Mouse (Mus musculus) spleen, adult 18-20 months (tissue): ENCODE results near the gene St3gal2.
A peak's percentile ranks its signal among the peaks of the same experiment; 100 is the strongest.
"Not testable (repeated sequence)": the region's sequence is repeated elsewhere in the genome, so short reads cannot be mapped to it uniquely, and the experiment has no call there.

Experiments used
- DNase-seq, 2 experiments: peaks; one replicate each; pipeline ENCODE4 v3.0.0; 2022; ENCODE audit warnings: mixed read lengths in 2 of 2

St3gal2 gene

GRCm38 (mm10) chr8:110911576-110912570 lies 7.8 kb upstream of the St3gal2 start:
- DNase-seq: no peak

GRCm38 (mm10) chr8:110917415-110917814 lies 2.3 kb upstream of the St3gal2 start:
- DNase-seq: no peak

- DNase-seq: no peak
Observed at GRCm38 (mm10) chr8:110918027-110918426, 1.7 kb upstream of the St3gal2 start.

GRCm38 (mm10) chr8:110918460-110918859 lies 1.3 kb upstream of the St3gal2 start:
- DNase-seq: no peak

DNA sequence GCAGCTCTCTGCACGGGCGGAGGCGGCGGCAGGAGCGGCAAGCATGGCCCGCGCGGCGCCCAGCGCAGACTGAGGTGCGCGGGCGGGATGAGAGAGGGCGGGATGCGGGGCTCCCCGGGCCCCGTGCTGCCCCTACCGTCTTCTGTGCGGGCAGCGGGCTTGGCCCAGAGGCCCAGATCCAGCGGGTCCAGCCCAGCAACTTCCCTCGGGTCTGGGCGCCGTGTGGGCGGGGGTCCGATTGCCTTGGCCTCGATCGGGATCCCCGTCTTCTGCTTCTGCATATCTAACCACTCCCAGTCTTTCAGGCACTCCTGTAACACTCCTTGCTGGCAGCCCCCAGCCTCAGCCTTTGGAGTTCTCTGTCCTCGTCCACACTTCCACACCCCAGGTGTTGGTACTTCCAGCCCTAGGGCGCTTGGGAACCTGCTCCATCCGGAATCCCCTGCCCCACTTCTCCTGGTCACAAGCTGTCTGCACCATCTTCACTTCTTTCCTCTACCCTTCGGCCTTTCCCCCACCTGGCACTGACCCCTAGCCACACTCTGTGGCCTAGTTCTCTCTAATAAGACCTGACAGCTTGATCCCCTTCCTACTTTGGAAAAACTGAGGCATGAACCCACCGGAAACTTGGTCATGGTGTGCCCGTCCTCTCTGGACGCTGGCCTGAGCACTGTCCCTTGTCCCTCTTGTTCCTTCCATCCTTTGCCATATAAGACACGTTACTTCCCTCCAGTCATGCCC lies 480 bp downstream of the St3gal2 start:
- DNase-seq: no peak

DNA sequence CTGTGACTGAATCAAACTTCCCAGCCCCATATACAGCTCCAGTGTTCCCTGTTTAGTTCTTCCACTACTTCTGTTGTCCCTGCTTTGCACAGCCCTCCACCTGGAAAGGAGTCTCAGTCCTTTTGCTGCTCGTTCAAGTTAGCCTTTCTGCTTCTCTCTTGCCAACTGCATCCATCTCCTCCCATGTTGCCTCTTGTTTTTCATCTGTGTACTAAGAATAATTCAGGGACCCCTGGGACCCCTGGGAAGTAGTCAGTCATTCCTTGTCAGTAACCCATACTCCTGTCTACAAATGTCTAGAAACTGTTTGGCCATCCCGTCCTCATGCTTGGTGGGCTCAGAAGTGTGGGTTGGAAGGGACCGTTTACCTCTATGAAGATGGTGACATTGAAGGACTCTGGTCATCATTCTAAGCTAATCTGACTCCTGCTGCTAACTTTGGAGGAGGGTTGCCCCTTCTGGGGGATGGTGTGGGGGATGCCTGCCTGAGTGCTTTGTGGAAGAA lies 1.1 kb downstream of the St3gal2 start:
- no peak for DNase-seq

- DNase-seq: no peak
Observed at GRCm38 (mm10) chr8:110921492-110922230, 1.9 kb downstream of the St3gal2 start.

GRCm38 (mm10) chr8:110925691-110926140 lies 6.0 kb downstream of the St3gal2 start:
- DNase-seq: no peak

DNA sequence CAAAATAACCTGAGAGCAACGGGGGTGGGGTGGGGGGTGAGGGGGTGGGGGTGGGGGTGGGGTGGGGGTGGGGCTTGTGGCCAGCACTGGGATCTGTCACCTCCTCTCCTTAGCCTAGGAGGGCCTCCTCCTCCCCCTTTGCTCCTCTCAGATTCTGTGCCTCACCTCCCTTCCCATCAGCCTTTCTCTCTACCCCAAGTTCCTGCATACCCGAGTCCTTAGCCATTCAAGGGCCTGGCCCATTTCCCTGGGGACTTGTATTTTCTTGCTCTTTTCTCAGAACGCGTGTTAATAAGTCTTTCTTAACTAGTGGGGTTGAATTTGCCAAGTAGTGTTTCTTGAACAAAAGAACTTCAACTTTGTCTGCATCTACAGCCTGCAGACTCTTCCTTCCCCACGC lies 7.0 kb downstream of the St3gal2 start:
- DNase-seq: no peak

GRCm38 (mm10) chr8:110928435-110928834 lies 8.7 kb downstream of the St3gal2 start:
- no peak for DNase-seq

- no peak for DNase-seq
Observed at GRCm38 (mm10) chr8:110929066-110929465, 9.3 kb downstream of the St3gal2 start.

- DNase-seq: not testable (repeated sequence)
Observed at GRCm38 (mm10) chr8:110929672-110930071, 9.9 kb downstream of the St3gal2 start.

DNA sequence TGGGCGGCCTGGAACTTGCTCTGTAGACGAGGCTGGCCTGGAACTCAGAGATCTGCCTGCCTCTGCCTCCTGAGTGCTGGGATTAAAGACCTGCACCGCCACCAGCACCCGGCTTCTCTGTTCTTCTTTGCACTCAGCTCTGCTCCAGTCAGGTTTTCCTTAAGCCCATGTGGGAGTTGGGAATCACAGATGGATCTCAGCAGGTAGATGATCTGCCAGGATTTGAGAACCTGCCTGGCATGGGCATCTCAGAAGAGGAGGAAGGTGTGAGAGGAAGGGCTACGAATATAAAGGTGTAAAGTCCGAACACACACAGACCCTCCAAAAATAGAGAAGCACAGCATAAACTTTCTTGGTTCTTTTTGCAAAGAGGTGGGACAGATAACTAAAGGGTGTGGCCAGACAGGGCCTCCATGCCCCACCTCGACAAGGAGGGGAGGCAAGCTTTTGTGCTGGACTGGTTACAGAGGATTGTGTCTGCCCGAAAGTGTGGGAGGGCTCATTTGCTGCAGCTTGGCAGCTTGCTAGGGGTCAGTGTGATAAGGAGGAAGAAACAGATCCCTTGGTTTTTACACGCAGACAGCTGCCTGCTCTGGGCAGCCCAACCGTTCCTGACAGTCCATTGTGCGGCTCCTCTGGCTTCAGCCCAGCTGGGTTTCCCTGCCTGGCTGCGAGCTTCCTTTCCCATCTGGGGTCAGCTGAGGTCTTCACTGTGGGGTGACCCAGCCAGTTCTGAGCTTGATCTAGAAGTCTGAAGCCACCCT lies 11.6 kb downstream of the St3gal2 start:
- DNase-seq: no peak

DNA sequence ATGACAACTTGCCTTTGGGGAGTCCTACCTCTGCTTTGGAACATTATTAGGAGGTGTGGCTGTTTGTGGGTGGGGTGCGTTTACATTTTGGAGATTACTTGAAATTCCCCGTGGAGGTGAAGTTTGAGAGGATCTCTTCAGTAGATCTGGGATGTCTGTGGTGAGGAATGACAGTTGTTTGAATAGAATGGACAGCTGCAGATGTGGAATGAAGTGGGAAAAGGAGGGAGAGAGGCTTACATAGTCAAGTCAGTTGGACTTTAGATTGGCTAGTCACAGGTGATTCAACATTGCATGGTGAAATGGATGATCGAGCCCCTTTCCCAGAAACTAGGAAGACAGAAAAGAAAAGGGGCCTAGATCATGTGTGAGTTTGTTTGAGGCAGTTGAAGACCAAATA lies 12.7 kb downstream of the St3gal2 start:
- DNase-seq: no peak

DNA sequence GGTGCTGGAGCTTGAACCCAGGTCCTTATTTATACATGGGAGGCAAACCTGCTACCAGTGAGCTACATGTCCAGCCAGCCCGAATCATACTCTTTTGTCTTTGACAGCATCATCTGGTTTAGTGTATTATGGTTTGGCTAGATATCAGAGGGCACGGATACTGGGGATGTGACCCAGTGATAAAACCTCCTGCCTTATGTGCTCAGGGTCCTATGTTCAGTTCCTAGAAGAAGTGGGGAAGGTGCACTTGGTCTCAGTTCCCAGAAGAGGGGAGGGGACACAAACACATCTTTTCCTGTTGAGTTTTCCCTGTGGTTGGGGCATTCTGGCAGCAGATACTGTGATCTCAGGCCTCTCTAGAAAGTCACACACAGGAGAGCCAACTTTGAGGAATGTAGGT lies 13.6 kb downstream of the St3gal2 start:
- no peak for DNase-seq

GRCm38 (mm10) chr8:110936217-110936616 lies 16.5 kb downstream of the St3gal2 start:
- DNase-seq: no peak

DNA sequence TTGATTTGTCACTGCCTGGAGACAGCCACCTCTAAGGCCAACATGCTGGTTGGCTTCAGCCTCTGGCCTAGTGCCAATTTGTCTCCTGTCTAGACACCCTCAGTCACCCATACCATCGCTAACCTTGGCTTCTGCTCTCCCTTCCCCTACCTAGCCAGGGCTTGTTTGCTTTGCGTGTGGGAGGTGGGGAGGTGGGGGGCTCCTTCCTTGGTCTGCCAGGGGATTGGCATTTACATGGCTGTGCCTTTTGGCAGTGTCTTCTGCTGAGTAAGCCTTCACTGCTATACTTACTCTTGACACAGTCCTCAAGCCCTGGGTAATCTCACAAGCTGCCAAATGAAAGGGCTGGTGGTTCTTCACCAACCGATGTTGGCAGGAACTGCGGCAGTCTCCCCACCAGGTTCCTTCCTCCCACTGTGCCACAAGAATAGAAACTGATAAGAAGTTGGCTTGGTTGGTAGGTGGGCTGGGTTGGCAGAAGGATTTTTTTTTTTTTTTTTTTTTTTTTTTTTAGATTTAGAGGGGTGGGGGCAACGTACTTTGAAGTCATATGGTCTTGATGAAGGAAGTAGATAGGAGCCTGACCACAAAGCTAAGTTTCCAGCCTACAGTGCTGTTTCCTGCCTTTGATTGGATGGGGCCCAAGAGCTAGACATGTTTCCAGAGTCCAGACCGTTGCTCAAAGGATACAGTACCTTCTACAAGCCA lies 19.3 kb downstream of the St3gal2 start:
- peak in 1 of 2 experiments; percentile 20 for DNase-seq

DNA sequence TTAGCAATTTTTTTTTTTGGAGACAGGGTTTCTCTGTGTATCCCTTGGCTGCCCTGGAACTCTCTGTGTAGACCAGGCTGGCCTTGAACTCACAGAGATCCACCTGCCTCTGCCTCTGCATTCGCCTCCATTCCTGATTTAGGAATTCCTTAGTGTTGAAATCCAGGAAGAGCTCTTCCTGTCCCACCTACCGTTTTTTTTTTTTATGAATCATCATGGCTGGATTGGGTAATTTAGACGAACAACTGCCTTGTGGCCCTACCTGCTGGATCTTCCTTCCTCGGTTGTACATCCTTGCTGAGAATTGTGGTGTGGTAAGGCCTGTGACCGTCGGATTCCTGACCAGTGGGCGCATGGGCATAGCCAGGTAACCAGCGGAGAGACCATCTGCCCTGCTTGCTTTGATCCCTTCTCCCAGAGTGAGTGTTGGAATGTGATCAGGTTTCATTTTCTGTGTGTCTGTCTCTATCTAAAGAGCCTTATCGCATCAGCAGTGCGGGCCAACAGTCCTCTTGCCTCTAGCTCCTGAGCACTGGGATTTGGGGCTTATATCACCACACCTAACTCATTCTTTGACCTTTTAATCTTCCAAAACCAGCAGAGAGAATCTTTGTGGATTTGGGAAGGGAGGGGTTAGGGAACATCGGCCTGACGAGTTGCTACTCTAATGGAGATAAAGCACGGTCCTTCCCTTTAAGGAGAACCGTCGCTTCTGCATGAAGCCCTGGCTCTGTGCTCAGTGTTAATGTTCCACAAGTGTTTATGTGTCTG lies 21.1 kb downstream of the St3gal2 start:
- DNase-seq: no peak

DNA sequence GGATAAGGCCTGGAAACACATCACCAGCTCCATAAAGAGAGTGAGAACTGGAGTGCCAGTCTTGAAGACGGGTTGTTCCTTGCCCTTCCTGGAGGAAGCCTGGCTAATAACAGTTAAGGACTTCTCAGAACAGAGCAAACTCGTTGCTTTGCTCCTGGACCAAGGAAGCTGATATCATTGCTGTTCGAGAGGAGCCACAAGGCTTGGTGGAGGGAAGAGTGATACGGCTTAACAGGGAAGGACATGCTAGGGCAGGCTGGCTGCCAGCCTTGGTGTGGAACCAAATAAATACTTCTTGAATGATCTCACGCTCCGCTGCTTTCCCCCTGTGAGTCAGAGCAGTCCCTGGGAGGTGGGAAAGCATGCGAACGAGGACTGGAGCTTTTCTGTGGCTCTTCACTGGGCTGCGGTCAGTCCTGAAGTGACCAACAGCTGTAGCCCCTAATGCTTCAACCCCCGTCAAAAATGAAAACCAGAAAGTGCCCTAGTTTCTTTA lies 21.8 kb downstream of the St3gal2 start:
- DNase-seq: no peak

DNA sequence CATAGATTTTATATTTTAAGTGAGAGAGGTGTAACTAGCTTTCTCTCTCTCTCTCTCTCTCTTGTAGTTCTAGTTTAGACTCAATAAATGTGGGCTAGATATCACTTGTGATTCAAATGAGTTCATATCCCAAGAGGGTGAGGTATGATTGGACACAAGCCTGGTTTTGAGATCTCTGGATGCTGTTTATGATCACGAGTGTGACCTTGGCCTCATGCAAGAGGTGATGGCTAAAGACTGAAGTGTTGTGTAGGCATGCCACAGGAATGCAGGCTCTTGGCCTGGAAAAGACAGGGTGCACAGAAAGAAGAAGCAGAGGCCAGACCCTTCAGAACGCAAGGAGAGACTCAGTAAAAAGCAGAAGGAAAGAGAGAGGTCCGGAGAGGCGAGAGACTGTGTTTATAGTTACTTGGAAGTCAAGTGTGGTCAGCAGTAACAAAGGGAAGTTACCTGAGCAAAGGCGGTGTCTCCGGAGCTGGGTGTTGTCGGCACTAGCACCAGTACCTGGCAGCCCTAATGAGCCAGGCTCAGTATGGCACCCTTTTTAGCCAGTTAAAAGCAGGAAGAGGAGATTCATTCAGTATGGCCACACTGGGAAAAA lies 24.7 kb downstream of the St3gal2 start:
- no peak for DNase-seq
